Mouse (Mus musculus): ENCODE results near the gene Hinfp.

DNA sequence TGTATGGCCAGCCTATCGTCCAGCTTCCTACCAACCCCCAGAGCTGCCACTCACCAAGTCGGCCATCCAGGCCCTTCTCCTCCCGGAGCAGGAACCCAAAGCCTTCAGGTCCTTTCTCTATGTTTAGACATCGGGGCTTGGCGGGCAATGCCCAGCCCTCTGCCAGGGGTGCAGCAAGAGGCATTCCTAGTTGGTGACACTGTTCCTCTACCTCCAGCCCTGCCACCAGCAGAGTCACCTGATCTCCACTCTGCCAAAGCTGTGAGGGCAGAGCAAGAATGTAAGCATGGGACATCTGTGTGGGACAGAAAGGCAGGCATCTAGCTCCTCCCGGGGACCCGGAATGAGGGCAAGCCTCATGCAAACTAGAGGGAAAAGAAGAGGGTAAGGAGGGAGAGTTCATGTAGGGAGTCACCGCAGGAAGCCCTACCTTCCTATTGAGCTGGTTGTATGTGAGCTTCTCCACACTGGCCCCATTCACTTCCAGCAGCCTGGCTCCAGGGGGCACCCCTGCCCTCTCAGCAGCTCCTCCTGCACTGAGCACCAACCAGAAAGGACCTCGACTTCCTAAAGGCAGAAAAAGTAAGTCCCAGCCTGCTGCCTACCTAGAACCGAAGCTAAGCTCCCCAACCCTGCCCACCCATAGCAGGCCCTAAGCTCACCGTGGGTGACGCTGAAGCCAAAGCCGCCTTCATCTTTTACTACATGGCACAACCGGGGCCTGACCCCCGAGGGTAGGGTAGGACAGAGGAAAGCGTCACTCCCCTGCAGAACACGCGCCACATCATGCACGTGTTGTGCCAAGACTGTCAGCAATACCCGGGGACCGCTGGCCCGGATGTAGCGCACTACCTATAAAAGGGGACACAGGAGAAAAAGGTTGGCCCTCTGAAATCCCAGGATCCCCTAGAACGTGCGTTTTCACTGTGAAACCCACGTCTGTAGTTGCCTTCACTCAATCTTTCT, 56.0 kb downstream of the Hinfp start:
- TF ChIP-seq CTCF (IDR thresholded peaks at IDR 0.05; ENCODE audit: low read depth, low read length) (peak; percentile 79), POLR2A (IDR thresholded peaks at IDR 0.05; ENCODE audit: extremely low read depth, insufficient read depth, low read length) (no peak)
